Mouse (Mus musculus): ENCODE data around the gene Sparc. TPM values are rescaled to one million over a fixed set of nuclear protein-coding genes. Genes with fewer than 3 reads are reported as not detected.
A peak's percentile ranks its signal among the peaks of the same experiment; 100 is the strongest.

The Sparc gene
- polyA plus RNA-seq, 1 experiment from 2014 or later = 150 TPM

GRCm38 (mm10) chr11:55461019-55461645 lies 38.1 kb upstream of the Sparc start, which contains the start of gene Atox1:
Atox1 (minus strand) TSS chr11:55461239.
- Histone ChIP-seq H3K4me2 (peak within 1 kb of the TSS; percentile 97), H3K36me3 (peaks cover 6% of the 10 kb centered on the region; the same call in 1 of the 2 replicates)
- under 1% methylated on average over 36 of the region's 36 CpGs for WGBS (ENCODE audit: insufficient replicate concordance)

GRCm38 (mm10) chr11:55460559-55461018 lies 37.6 kb upstream of the Sparc start:
- Histone ChIP-seq H3K27ac (peak overlapping the region; percentile 80), H3K9ac (peak overlapping the region; percentile 89), H3K4me1 (replicated peaks) (peaks cover 42% of the 10 kb centered on the region), H3K27me3 (no peaks in the 10 kb centered on the region), H3K4me2 (peak overlapping the region; percentile 97), H3K9me3 (replicated peaks) (no peaks in the 10 kb centered on the region), H3K4me3 (replicated peaks) (peak overlapping the region; percentile 89), H3K36me3 (peaks cover 6% of the 10 kb centered on the region; the same call in 1 of the 2 replicates)
- ATAC-seq (ENCODE audit: low read depth) (peak; percentile 21), DNase-seq (peak; percentile 33)
- 1% methylated on average over 17 of the region's 17 CpGs for WGBS (ENCODE audit: insufficient replicate concordance)

More at GRCm38 (mm10) chr11:55461019-55461645, 38.1 kb upstream of the Sparc start, which contains the start of gene Atox1:
- Histone ChIP-seq H3K4me3 (replicated peaks) (peak within 1 kb of the TSS; percentile 89), H3K27ac (peak within 1 kb of the TSS; percentile 80), H3K9me3 (replicated peaks) (no peaks in the 10 kb centered on the region), H3K27me3 (no peaks in the 10 kb centered on the region), H3K9ac (peak within 1 kb of the TSS; percentile 89), H3K4me1 (replicated peaks) (peaks cover 40% of the 10 kb centered on the region)
- DNase-seq (peak; percentile 95), ATAC-seq (ENCODE audit: low read depth) (peak; percentile 97)

GRCm38 (mm10) chr11:55459850-55460558 lies 37.0 kb upstream of the Sparc start:
- peaks cover 6% of the 10 kb centered on the region; the same call in 1 of the 2 replicates for H3K36me3 ChIP-seq
- no peaks in the 10 kb centered on the region for H3K27me3 ChIP-seq
- H3K9me3 ChIP-seq (replicated peaks) = no peaks in the 10 kb centered on the region
- H3K9ac ChIP-seq = peak overlapping the region; percentile 89
- peak overlapping the region; percentile 80 for H3K27ac ChIP-seq
- H3K4me3 ChIP-seq (replicated peaks) = peak overlapping the region; percentile 89
- H3K4me1 ChIP-seq (replicated peaks) = peaks cover 48% of the 10 kb centered on the region
- 29% methylated on average over 3 of the region's 3 CpGs for WGBS (ENCODE audit: insufficient replicate concordance)
- peak overlapping the region; percentile 97 for H3K4me2 ChIP-seq
- no peak for DNase-seq
- ATAC-seq (ENCODE audit: low read depth) = no peak

GRCm38 (mm10) chr11:55458501-55458900 lies 35.5 kb upstream of the Sparc start:
- Histone ChIP-seq H3K9me3 (replicated peaks) (no peaks in the 10 kb centered on the region), H3K9ac (no peak overlapping the region), H3K36me3 (peaks cover 17% of the 10 kb centered on the region), H3K27me3 (no peaks in the 10 kb centered on the region), H3K27ac (no peak overlapping the region), H3K4me1 (replicated peaks) (peaks cover 48% of the 10 kb centered on the region), H3K4me2 (0 out of 2 replicates have a peak overlapping the region, but pooled peaks have one; percentile 4), H3K4me3 (replicated peaks) (no peak overlapping the region)
- DNase-seq = no peak
- whole genome bisulfite sequencing (ENCODE audit: insufficient replicate concordance) = 68% methylated on average over 4 of the region's 4 CpGs
- no peak for ATAC-seq (ENCODE audit: low read depth)

- Histone ChIP-seq H3K9ac (no peak overlapping the region), H3K4me1 (replicated peaks) (peaks cover 37% of the 10 kb centered on the region), H3K27me3 (no peaks in the 10 kb centered on the region), H3K4me2 (no peak overlapping the region), H3K36me3 (peaks cover 48% of the 10 kb centered on the region), H3K27ac (no peak overlapping the region), H3K9me3 (replicated peaks) (no peaks in the 10 kb centered on the region), H3K4me3 (replicated peaks) (no peak overlapping the region)
- DNase-seq = no peak
- WGBS (ENCODE audit: insufficient replicate concordance) = 55% methylated on average over 2 of the region's 2 CpGs
- ATAC-seq (ENCODE audit: low read depth) = no peak
Measured at GRCm38 (mm10) chr11:55455166-55455565, 32.2 kb upstream of the Sparc start.

- Histone ChIP-seq H3K27me3 (no peaks in the 10 kb centered on the region), H3K4me3 (replicated peaks) (no peak overlapping the region), H3K27ac (no peak overlapping the region), H3K4me2 (no peak overlapping the region), H3K36me3 (peaks cover 63% of the 10 kb centered on the region), H3K4me1 (replicated peaks) (peaks cover 26% of the 10 kb centered on the region), H3K9ac (no peak overlapping the region), H3K9me3 (replicated peaks) (no peaks in the 10 kb centered on the region)
- DNase-seq = no peak
- ATAC-seq (ENCODE audit: low read depth) = no peak
- 71% methylated on average over 4 of the region's 4 CpGs for WGBS (ENCODE audit: insufficient replicate concordance)
Measured at GRCm38 (mm10) chr11:55453640-55454039, 30.7 kb upstream of the Sparc start.

- Histone ChIP-seq H3K27ac (no peak overlapping the region), H3K36me3 (peaks cover 68% of the 10 kb centered on the region), H3K4me1 (replicated peaks) (peaks cover 18% of the 10 kb centered on the region), H3K4me3 (replicated peaks) (no peak overlapping the region), H3K4me2 (no peak overlapping the region), H3K9ac (no peak overlapping the region), H3K9me3 (replicated peaks) (no peaks in the 10 kb centered on the region), H3K27me3 (no peaks in the 10 kb centered on the region)
- ATAC-seq (ENCODE audit: low read depth) (no peak), DNase-seq (no peak)
- WGBS (ENCODE audit: insufficient replicate concordance) = 62% methylated on average over 4 of the region's 4 CpGs
Measured at GRCm38 (mm10) chr11:55450311-55450710, 27.3 kb upstream of the Sparc start.

- peaks cover 12% of the 10 kb centered on the region; the same call in 1 of the 2 replicates for H3K4me1 ChIP-seq (replicated peaks)
- no peak for DNase-seq
- H3K4me3 ChIP-seq (replicated peaks) = no peak overlapping the region
- 54% methylated on average over 7 of the region's 7 CpGs for WGBS (ENCODE audit: insufficient replicate concordance)
- ATAC-seq (ENCODE audit: low read depth) = no peak
- no peaks in the 10 kb centered on the region for H3K27me3 ChIP-seq
- H3K36me3 ChIP-seq = peaks cover 64% of the 10 kb centered on the region
- H3K4me2 ChIP-seq = no peak overlapping the region
- H3K27ac ChIP-seq = no peak overlapping the region
- H3K9ac ChIP-seq = no peak overlapping the region
- no peaks in the 10 kb centered on the region for H3K9me3 ChIP-seq (replicated peaks)
Measured at GRCm38 (mm10) chr11:55449531-55449930, 26.5 kb upstream of the Sparc start.

- DNase-seq (peak; percentile 41), ATAC-seq (ENCODE audit: low read depth) (peak; percentile 66)
- no peak overlapping the region for H3K27ac ChIP-seq
- no peak overlapping the region for H3K4me2 ChIP-seq
- no peak overlapping the region for H3K4me3 ChIP-seq (replicated peaks)
- H3K9me3 ChIP-seq (replicated peaks) = no peaks in the 10 kb centered on the region
- no peak overlapping the region for H3K9ac ChIP-seq
- peaks cover 40% of the 10 kb centered on the region for H3K36me3 ChIP-seq
- no peaks in the 10 kb centered on the region for H3K27me3 ChIP-seq
- H3K4me1 ChIP-seq (replicated peaks) = 0 out of 2 replicates have a peak, but pooled peaks cover 8% of the 10 kb centered on the region
- 32% methylated on average over 4 of the region's 4 CpGs for WGBS (ENCODE audit: insufficient replicate concordance)
Measured at GRCm38 (mm10) chr11:55446579-55446978, 23.6 kb upstream of the Sparc start.

- H3K4me2 ChIP-seq = no peak overlapping the region
- no peak overlapping the region for H3K27ac ChIP-seq
- H3K9ac ChIP-seq = no peak overlapping the region
- H3K9me3 ChIP-seq (replicated peaks) = no peaks in the 10 kb centered on the region
- WGBS (ENCODE audit: insufficient replicate concordance) = 8% methylated on average over 1 of the region's 1 CpGs
- ATAC-seq (ENCODE audit: low read depth) (no peak), DNase-seq (no peak)
- peaks cover 22% of the 10 kb centered on the region for H3K36me3 ChIP-seq
- H3K27me3 ChIP-seq = no peaks in the 10 kb centered on the region
- 0 out of 2 replicates have a peak, but pooled peaks cover 8% of the 10 kb centered on the region for H3K4me1 ChIP-seq (replicated peaks)
- H3K4me3 ChIP-seq (replicated peaks) = no peak overlapping the region
Measured at GRCm38 (mm10) chr11:55444772-55445171, 21.8 kb upstream of the Sparc start.

- no peaks in the 10 kb centered on the region for H3K4me1 ChIP-seq (replicated peaks)
- H3K36me3 ChIP-seq = no peaks in the 10 kb centered on the region
- H3K9me3 ChIP-seq (replicated peaks) = no peaks in the 10 kb centered on the region
- no peak overlapping the region for H3K4me2 ChIP-seq
- no peak overlapping the region for H3K4me3 ChIP-seq (replicated peaks)
- 65% methylated on average over 5 of the region's 5 CpGs for WGBS (ENCODE audit: insufficient replicate concordance)
- no peak overlapping the region for H3K27ac ChIP-seq
- no peaks in the 10 kb centered on the region for H3K27me3 ChIP-seq
- no peak overlapping the region for H3K9ac ChIP-seq
- DNase-seq = no peak
- ATAC-seq (ENCODE audit: low read depth) = no peak
Measured at GRCm38 (mm10) chr11:55439718-55440117, 16.7 kb upstream of the Sparc start.
